Mouse (Mus musculus): ENCODE measurements around the gene Slc34a1.

- no peak for TF ChIP-seq CTCF (IDR thresholded peaks at IDR 0.05; ENCODE audit: low read depth, low read length)
- no peak for TF ChIP-seq POLR2AphosphoS5 (IDR thresholded peaks at IDR 0.05; ENCODE audit: insufficient replicate concordance, low read depth, low read length)
- TF ChIP-seq TAL1 (conservative IDR thresholded peaks at IDR 0.05; ENCODE audit: low read depth, low read length) = no peak
- TF ChIP-seq GATA1 (IDR thresholded peaks at IDR 0.05; ENCODE audit: borderline replicate concordance, low read length) = no peak
- TF ChIP-seq GATA2 (IDR thresholded peaks at IDR 0.05; ENCODE audit: borderline replicate concordance, low read depth, low read length) = no peak
Observed at GRCm38 (mm10) chr13:55403266-55403665, 5.3 kb downstream of the Slc34a1 start.
